Mouse (Mus musculus) granulocyte monocyte progenitor cell, adult 5-6 weeks (primary cell): ENCODE results near the gene Cd164l2. TPM values are rescaled to one million over a fixed set of nuclear protein-coding genes. Genes with fewer than 3 reads are reported as not detected.
A peak's percentile ranks its signal among the peaks of the same experiment; 100 is the strongest.

Experiments used
- ATAC-seq: replicated peaks from 2 replicates; pipeline ENCODE4 v1.8.0; 2016; ENCODE audit warnings: mild to moderate bottlenecking, moderate TSS enrichment, inconsistent platforms; ENCODE audit not compliant: poor library complexity, severe bottlenecking
- total RNA-seq, 2 experiments: library from RNA; stranded (forward) in 1 of 2; stranded (reverse) in 1 of 2; fragments of 200-712, 200-1000 nt in 1 of 2; fragments of >200 nt in 1 of 2; fragmentation: Nextera tagmentation in 1 of 2; gene quantifications; 2 replicates each; pipeline ENCODE4 v1.2.3; 2014 to 2017

Gene Cd164l2
- total RNA-seq, 2 experiments from 2014 or later, result not detected

DNA sequence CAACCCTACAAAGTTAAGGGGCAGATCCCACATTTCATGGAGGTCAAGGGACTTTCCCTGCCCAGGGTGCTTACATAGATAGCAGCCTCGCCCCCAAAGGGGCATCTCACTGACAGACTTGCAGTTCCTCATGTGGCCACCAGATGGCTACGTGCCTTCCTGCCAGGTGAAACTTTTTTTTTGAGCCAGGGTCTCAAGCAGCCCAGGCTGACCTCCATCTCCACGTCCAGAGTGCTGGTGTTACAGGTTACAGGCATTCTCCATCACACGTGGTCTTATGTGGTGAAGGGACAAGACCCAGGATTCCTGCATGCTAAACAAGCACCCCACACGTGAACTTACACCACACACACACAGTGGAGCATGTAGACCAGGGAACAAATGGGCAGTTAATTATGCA, 5.7 kb downstream of the Cd164l2 start:
- ATAC-seq, result peak; percentile 50

- ATAC-seq, result no peak
Observed at GRCm38 (mm10) chr4:133218745-133219144, 6.8 kb downstream of the Cd164l2 start.

DNA sequence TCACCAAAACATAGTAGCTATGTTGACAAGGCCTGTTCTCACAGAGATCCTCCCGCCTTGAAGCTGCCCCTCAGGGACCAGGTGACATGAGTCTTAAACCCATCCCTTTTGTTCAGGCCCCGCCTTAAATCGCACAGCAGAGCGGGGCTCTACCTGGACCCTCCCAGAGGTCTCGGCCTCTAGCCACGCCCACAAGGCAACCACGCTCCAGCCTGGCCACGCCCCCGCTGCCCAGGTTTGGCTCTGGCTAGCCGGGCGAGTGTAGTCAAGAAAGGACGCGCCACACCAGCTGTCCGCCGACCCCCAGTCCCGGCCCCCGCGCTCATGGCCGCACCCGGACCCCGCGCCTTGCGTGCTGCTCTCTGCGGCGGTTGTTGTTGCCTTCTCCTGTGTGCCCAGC, 8.7 kb downstream of the Cd164l2 start:
- peak; percentile 49 for ATAC-seq

- no peak for ATAC-seq
Observed at GRCm38 (mm10) chr4:133221701-133222100, 9.8 kb downstream of the Cd164l2 start.

DNA sequence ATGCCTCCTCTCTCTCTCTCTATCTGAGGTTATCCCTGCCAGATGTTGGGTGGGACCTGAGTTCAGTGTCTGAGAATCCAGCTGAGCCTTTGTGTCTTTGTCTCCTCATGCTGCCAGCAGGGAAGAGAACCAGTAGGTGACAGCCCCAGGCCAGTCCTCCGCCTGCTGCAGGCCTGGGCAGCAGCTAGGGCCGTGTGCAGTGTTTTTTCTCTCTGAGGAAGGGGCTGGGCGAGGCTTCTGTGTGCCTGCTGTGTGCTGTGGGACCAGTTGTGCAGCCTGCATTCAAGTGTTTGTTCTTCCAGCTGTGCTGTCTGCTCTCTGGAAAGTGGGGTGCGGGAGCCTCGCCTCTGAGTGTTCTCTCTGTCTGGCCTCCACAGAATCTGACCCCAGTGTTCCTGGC, 11.9 kb downstream of the Cd164l2 start:
- no peak for ATAC-seq

DNA sequence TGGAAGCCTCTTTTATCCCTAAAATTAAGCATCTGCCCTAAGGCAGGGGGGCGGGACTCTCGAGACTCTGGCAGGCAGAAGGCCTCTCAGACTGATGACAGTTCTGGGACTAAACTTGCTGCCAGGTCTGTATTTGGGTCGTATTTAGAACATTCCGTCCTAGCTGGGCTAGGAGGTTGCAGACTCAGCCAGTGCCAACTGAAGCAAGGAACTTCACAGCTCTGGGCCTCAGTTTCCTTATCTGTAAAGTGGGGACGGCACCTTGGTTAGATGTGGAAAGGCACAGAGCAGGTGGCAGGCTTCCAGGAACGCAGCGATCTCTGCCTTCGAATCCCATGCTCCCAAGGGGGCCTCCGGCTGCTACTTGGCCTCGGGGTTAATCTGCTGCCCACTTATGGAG, 14.1 kb downstream of the Cd164l2 start:
- no peak for ATAC-seq

- ATAC-seq, result peak; percentile 17; the same call in 1 of the 2 replicates
Observed at GRCm38 (mm10) chr4:133227636-133228035, 15.7 kb downstream of the Cd164l2 start.

DNA sequence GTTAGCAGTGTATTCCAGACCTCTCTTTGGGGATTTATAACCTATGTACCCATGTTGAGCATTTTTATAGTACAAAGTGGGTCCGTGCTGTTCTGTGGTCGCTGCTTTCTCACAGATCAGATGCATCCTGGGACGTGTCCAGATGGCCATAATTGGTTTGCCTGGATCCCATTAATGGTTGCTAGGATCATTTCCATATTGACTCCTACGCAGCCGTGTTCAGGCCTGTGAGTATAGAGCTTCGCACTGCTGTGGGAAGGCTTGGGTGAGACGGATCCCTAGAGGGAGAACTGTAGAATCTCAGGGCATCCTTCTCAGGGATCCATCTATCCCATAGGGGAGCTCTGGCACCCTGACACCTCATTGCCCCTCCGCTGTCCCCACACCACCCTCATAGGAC, 17.7 kb downstream of the Cd164l2 start:
- no peak for ATAC-seq

GRCm38 (mm10) chr4:133233285-133233976, 21.5 kb downstream of the Cd164l2 start:
- 0 out of 2 replicates have a peak, but pooled peaks have one; percentile 28 for ATAC-seq

- no peak for ATAC-seq
Observed at GRCm38 (mm10) chr4:133234771-133235170, 22.8 kb downstream of the Cd164l2 start.

GRCm38 (mm10) chr4:133235415-133235814, 23.5 kb downstream of the Cd164l2 start:
- ATAC-seq, result no peak

DNA sequence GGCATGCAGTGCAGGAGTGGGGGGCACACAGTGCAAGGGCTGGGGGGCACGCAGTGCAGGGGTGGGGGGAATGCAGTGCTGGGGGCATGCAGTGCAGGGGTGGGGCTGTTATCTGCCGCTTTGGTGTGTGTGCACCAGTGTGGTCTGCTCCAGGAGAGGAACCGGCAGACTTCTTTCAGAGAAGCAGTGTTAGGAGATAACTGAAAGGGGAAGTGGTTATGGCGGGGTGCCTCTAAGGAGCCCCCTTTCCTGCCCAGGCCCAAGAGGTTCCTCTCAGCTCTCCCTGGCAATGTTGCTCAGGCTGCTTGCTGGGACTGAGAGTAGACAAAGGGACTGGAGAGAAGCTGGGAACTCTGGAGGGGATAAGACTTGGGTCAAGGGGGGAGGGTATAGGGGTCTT, 26.0 kb downstream of the Cd164l2 start:
- ATAC-seq, result peak; percentile 65

DNA sequence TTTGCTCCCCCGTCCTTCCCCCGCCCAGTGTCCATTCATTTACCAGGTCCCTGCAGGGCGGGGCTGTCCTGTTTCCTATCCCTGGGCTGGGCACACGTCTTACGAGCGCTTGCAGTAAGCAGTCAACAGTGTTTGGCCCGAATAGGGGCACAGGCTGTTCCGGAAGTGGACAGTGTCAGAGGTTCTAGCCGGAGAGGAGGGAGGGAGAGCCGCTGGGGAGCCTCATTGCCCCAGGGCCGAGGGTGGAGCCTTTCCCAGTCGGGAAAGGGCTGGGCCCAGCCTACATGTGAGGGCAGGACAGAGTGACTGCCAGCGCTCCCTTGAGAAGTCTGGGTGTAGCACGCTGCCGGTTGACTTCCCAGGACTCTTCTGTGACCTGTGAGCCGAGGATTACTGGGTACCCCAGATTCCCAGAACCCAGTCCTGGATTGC, 28.6 kb downstream of the Cd164l2 start, which contains the start of gene Map3k6:
Map3k6 (plus strand) TSS at position 329 of the 432 bp plus-strand sequence.
- ATAC-seq, result peak; percentile 61

- ATAC-seq, result peak; percentile 62
Observed at GRCm38 (mm10) chr4:133240934-133241908, 29.3 kb downstream of the Cd164l2 start.

GRCm38 (mm10) chr4:133241910-133242309, 30.0 kb downstream of the Cd164l2 start:
- no peak for ATAC-seq

DNA sequence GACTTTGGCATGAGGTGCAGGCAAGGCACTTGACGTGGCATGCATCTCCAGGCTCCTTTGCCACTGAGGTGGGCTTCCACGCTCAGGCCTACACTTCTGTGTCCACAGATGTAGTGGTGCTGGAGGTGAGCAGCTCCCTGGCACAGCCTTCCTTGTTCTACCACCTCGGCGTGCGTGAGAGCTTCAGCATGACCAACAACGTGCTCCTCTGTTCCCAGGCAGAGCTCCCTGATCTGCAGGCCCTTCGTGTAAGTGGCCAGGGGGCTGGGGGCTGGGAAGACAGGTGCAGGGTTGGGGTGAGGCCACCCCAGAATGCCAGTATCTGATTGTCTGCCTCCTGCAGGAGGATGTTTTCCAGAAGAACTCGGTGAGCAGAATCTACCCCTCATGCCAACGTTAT, 30.8 kb downstream of the Cd164l2 start:
- no peak for ATAC-seq

- no peak for ATAC-seq
Observed at GRCm38 (mm10) chr4:133243538-133243937, 31.6 kb downstream of the Cd164l2 start.

DNA sequence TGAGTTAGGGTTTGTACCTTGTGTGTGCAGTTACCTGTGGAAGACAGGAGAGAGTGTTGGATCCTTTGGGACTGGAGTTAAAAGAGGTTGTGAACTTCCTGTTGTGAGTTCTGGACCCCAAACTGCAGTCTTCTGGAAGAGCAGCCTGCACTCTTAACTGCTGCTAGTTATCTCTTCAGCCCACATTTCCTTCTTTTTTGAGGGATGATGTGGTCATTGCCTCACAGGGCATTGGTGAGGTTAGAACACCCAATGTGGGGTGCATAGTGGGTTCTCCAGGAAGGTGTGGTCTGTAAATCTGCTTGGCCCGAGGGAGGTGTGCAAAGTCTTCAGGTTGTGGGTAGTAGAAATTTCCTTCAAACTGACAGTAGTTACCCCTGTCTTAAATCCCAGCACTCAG, 32.4 kb downstream of the Cd164l2 start:
- no peak for ATAC-seq

DNA sequence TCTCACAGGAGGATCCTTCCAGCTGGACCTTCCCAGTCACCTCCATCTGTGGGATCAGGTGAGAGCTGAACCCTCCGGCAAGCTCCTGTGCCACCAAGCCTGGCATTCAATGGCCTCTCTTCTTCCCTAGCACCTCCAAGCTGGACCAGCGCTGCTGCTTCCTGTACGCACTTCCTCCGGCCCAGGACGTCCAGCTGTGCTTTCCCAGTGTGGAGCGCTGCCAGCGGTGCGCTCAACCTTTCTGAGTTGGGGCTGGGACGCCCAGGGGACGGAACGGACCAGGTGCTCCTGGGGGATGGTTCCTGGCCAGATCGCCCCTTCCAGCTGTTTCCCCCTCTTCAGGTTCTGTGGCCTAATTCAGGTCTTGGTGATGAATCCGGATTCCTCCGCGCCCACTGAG, 35.1 kb downstream of the Cd164l2 start:
- ATAC-seq, result no peak

- ATAC-seq, result peak; percentile 8; the same call in 1 of the 2 replicates
Observed at GRCm38 (mm10) chr4:133247806-133248449, 36.0 kb downstream of the Cd164l2 start.

- peak; percentile 57 for ATAC-seq
Observed at GRCm38 (mm10) chr4:133250609-133251008, 38.7 kb downstream of the Cd164l2 start.
